Mouse (Mus musculus) left cerebral cortex, adult 8-10 months (tissue): ENCODE data around the gene Qsox2. TPM values are rescaled to one million over a fixed set of nuclear protein-coding genes. Genes with fewer than 3 reads are reported as not detected.

ENCODE experiments used
- DNase-seq, 2 experiments: peaks; one replicate each; pipeline ENCODE4 v3.0.0; 2022; ENCODE audit warnings: low spot score in 2 of 2
- total RNA-seq, 4 experiments: library from RNA; stranded (reverse); gene quantifications; 2 replicates each; pipeline ENCODE4 v1.2.4; 2022

The Qsox2 gene
- total RNA-seq: 10 to 100 TPM; 23.1 to 26.6 (median 25.7) TPM

GRCm38 (mm10) chr2:26237290-26237782 lies at the start of gene Qsox2:
TSS of gene Qsox2 (minus strand) at chr2:26237525.
- peak; percentile 69 to 76 for DNase-seq

GRCm38 (mm10) chr2:26286391-26286790 lies 49.1 kb upstream of the Qsox2 start:
- DNase-seq: no peak

GRCm38 (mm10) chr2:26285804-26286203 lies 48.5 kb upstream of the Qsox2 start:
- DNase-seq: no peak

GRCm38 (mm10) chr2:26280594-26280993 lies 43.3 kb upstream of the Qsox2 start:
- DNase-seq: no peak

GRCm38 (mm10) chr2:26279712-26280111 lies 42.4 kb upstream of the Qsox2 start:
- no peak for DNase-seq

- no peak for DNase-seq
These were observed 36.3 kb upstream of the Qsox2 start for GRCm38 (mm10) chr2:26273611-26274010.

- no peak for DNase-seq
These were observed 30.9 kb upstream of the Qsox2 start for GRCm38 (mm10) chr2:26268216-26268615.

GRCm38 (mm10) chr2:26266066-26266742 lies 28.9 kb upstream of the Qsox2 start:
- no peak for DNase-seq

- DNase-seq: no peak
These were observed 27.8 kb upstream of the Qsox2 start for GRCm38 (mm10) chr2:26265095-26265494.

GRCm38 (mm10) chr2:26264646-26265045 lies 27.3 kb upstream of the Qsox2 start:
- no peak for DNase-seq

GRCm38 (mm10) chr2:26257315-26258096 lies 20.2 kb upstream of the Qsox2 start:
- DNase-seq: no peak

- DNase-seq: no peak
These were observed 17.5 kb upstream of the Qsox2 start for GRCm38 (mm10) chr2:26254816-26255215.

- no peak for DNase-seq
These were observed 15.3 kb upstream of the Qsox2 start for GRCm38 (mm10) chr2:26252514-26253206.

- no peak for DNase-seq
These were observed 10.2 kb upstream of the Qsox2 start for GRCm38 (mm10) chr2:26247531-26247930.

GRCm38 (mm10) chr2:26240841-26241240 lies 3.5 kb upstream of the Qsox2 start:
- no peak for DNase-seq

- no peak for DNase-seq
These were observed 3.0 kb upstream of the Qsox2 start for GRCm38 (mm10) chr2:26240330-26240729.

- DNase-seq: peak in 1 of 2 experiments; percentile 32
These were observed 540 bp downstream of the Qsox2 start for GRCm38 (mm10) chr2:26236681-26237289.

- no peak for DNase-seq
These were observed 2.6 kb downstream of the Qsox2 start for GRCm38 (mm10) chr2:26234771-26235170.

- no peak for DNase-seq
These were observed 3.1 kb downstream of the Qsox2 start for GRCm38 (mm10) chr2:26234253-26234652.

GRCm38 (mm10) chr2:26231366-26231765 lies 6.0 kb downstream of the Qsox2 start:
- peak in 1 of 2 experiments; percentile 23 for DNase-seq

GRCm38 (mm10) chr2:26230253-26230652 lies 7.1 kb downstream of the Qsox2 start:
- DNase-seq: no peak
